Mouse (Mus musculus) embryonic facial prominence, embryonic 12.5 days (tissue): Measurements from ENCODE around the gene Slc30a3. TPM values are rescaled to one million over a fixed set of nuclear protein-coding genes. Genes with fewer than 3 reads are reported as not detected.

Source experiments
- ATAC-seq: fragments of 200-750 bp; cut with Nextera tagmentation; 2 replicates; pipeline ENCODE4 v1.8.0; 2017; ENCODE audit not compliant: insufficient number of reproducible peaks, insufficient read depth, low FRiP score, low TSS enrichment
- H3K27ac ChIP-seq: fragments of 300-500 bp; sonication (generic); 2 replicates; pipeline ENCODE4 v1.5.1; 2016; ENCODE audit warnings: mild to moderate bottlenecking
- H3K27me3 ChIP-seq: fragments of 300-500 bp; sonication (generic); 2 replicates; pipeline ENCODE4 v1.6.1; 2016; ENCODE audit warnings: mild to moderate bottlenecking, moderate library complexity
- H3K36me3 ChIP-seq: fragments of 300-500 bp; sonication (generic); 2 replicates; pipeline ENCODE4 v1.6.1; 2016; ENCODE audit warnings: mild to moderate bottlenecking
- H3K4me1 ChIP-seq: fragments of 300-500 bp; sonication (generic); 2 replicates; pipeline ENCODE4 v1.6.1; 2016
- H3K4me2 ChIP-seq: fragments of 300-500 bp; sonication (generic); replicated peaks from 2 replicates; pipeline ENCODE4 v1.6.1; 2016; ENCODE audit warnings: mild to moderate bottlenecking, moderate library complexity
- H3K4me3 ChIP-seq: fragments of 300-500 bp; sonication (generic); 2 replicates; pipeline ENCODE4 v1.5.1; 2016; ENCODE audit warnings: mild to moderate bottlenecking
- H3K9ac ChIP-seq: fragments of 300-500 bp; sonication (generic); 2 replicates; pipeline ENCODE4 v1.6.1; 2016; ENCODE audit warnings: mild to moderate bottlenecking, moderate library complexity
- H3K9me3 ChIP-seq: fragments of 300-500 bp; sonication (generic); 2 replicates; pipeline ENCODE4 v1.6.1; 2016; ENCODE audit warnings: mild to moderate bottlenecking, moderate library complexity
- WGBS: fragments of 180-500 bp; shearing (Covaris S2); methylation state at CpG from one replicate; pipeline ENCODE4 v1.1.7; 2016; 5-methylcytosine and 5-hydroxymethylcytosine counted together
- polyA plus RNA-seq: library from polyadenylated mRNA; unstranded; fragments of >200 nt; fragmentation: Nextera tagmentation; extraction: Ambion mirVana; gene quantifications from 2 replicates; pipeline ENCODE4 v1.2.1, GENCODE M21; 2016

The Slc30a3 gene
- polyA plus RNA-seq, 1 experiment from 2014 or later: 0.22 TPM

DNA sequence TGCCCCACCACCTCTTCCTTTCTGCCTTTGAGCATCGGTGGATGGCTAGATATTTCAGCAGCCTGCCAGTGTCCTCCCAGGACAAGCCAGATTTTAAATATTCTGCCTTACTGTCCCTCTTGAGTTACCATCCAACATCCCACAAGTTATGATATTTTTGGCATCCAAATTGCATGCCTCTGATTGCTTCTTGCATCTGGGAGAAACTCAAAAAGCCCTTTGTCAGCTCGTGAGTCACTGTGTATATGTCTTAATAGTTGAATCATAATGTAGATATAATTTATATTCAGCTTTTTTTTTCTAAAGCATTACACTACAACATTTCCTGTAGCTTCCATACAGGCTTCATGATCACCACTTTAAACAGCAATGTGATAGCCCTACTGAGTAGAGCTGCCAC, 20.9 kb downstream of the Slc30a3 start:
- no peak for ATAC-seq
- Histone ChIP-seq H3K4me3 (no peak overlapping the region), H3K9me3 (no peaks in the 10 kb centered on the region), H3K4me1 (no peaks in the 10 kb centered on the region), H3K27ac (no peak overlapping the region), H3K36me3 (no peaks in the 10 kb centered on the region), H3K4me2 (no peak overlapping the region), H3K27me3 (peaks cover 64% of the 10 kb centered on the region), H3K9ac (no peak overlapping the region)
- WGBS: 81% methylated on average over 2 of the region's 2 CpGs

DNA sequence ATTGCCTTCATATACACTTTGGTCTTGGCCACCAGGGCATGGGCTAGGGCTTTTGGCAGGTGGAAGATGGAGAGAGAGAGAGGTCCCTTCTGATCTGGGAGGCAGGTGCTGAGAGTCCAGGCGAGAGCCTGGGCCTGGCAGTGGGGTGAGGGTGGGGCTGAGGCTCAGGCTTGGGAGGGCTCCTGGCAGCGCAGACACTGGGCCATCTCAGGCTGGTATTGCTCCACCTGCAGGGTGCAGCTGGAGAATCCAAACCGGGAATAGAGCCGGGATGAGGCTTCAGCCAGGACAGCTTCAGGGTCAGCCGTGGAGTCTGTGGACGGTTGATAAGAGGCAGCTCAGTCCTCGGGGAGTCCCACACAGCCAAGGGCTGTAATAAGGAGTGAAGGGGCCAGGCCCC, 21.4 kb downstream of the Slc30a3 start:
- no peak for ATAC-seq
- no peaks in the 10 kb centered on the region for H3K9me3 ChIP-seq
- H3K27me3 ChIP-seq: peaks cover 61% of the 10 kb centered on the region
- H3K4me2 ChIP-seq: no peak overlapping the region
- no peak overlapping the region for H3K4me3 ChIP-seq
- no peaks in the 10 kb centered on the region for H3K4me1 ChIP-seq
- 40% methylated on average over 7 of the region's 7 CpGs for WGBS
- H3K27ac ChIP-seq: no peak overlapping the region
- H3K9ac ChIP-seq: no peak overlapping the region
- H3K36me3 ChIP-seq: no peaks in the 10 kb centered on the region

DNA sequence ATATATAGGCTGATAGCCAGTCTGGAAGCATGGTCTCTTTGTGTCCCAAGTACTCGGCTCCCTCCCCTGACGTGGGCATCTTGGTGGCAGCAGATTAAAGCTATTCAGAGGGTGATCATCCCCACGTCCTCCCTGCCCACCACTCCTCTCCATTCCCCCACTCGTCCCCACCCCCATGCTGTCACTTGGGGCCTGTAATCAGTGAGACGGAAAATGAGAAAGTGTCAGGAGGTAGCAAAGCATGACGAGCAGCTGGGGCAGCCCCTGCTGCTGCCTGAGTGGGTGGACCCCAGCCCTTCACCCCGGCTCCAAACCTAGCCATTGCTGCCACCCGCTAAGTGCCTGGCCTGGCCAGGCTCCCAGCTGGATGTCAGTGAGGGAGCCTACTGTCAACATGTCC, 24.1 kb downstream of the Slc30a3 start:
- Histone ChIP-seq H3K36me3 (peaks cover 3% of the 10 kb centered on the region; the same call in 1 of the 2 replicates), H3K27me3 (peaks cover 34% of the 10 kb centered on the region), H3K9me3 (no peaks in the 10 kb centered on the region), H3K27ac (no peak overlapping the region), H3K9ac (no peak overlapping the region), H3K4me2 (no peak overlapping the region), H3K4me3 (no peak overlapping the region), H3K4me1 (0 out of 2 replicates have a peak, but pooled peaks cover 2% of the 10 kb centered on the region)
- ATAC-seq: no peak
- WGBS: 5% methylated on average over 8 of the region's 8 CpGs

DNA sequence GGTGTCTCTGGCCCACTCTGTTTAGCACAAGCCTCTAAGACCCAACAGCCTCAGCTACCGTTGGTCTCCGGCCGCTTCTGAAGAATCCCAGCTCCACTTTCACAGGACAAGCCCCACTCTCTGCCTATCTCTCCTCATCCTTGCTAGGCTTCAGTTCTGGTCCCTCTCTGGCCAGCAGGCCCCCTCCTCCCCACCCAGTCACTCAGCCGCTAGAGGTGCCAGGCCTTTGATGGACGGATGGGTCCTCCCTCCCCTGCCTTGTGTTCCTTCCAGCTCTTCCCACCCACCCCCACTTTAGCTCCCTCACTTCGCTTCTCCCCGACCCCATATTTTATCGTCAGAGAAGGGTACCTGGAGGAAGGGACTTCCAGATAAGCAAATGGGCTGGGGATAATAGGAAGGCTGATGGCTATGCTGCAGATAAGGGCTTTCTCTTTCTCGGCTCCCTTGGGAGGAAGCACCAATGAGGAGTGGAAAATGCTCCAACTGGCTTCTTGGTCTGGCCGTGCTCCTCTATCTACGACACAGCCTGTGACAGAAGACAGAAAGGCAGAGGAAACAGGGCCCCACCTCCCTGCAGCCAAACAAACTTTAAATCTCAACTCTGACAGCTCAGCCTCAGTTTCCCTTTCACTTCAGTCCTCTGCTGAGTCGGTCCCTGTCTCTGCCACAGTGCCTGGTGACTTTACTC, 25.0 kb downstream of the Slc30a3 start:
- Histone ChIP-seq H3K4me3 (no peak overlapping the region), H3K4me2 (no peak overlapping the region), H3K27ac (no peak overlapping the region), H3K9me3 (no peaks in the 10 kb centered on the region), H3K9ac (no peak overlapping the region), H3K27me3 (peaks cover 25% of the 10 kb centered on the region), H3K4me1 (0 out of 2 replicates have a peak, but pooled peaks cover 2% of the 10 kb centered on the region), H3K36me3 (peaks cover 12% of the 10 kb centered on the region)
- 43% methylated on average over 12 of the region's 12 CpGs for WGBS
- no peak for ATAC-seq

DNA sequence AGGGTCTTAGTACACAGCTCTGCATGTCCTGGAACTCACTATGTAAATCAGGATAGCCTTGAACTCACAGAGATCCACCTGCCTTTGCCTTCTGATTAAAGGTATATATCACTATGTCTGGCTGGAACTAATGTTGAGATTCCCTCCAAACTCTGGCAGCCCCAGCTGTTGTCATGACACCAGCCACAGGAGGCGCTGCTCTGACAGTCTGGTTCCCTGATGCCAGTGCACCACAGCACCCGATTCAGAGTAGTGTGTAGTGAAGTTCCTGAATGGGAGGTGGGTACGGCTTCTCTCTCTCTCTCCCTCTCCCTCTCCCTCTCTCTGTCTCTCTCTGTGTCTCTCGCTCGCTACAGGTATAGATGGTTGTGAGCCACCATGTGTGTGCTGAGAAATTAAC, 25.7 kb downstream of the Slc30a3 start:
- H3K9ac ChIP-seq: no peak overlapping the region
- H3K4me1 ChIP-seq: 0 out of 2 replicates have a peak, but pooled peaks cover 2% of the 10 kb centered on the region
- H3K9me3 ChIP-seq: no peaks in the 10 kb centered on the region
- H3K27ac ChIP-seq: no peak overlapping the region
- H3K4me2 ChIP-seq: no peak overlapping the region
- H3K36me3 ChIP-seq: peaks cover 19% of the 10 kb centered on the region
- H3K4me3 ChIP-seq: no peak overlapping the region
- no peak for ATAC-seq
- peaks cover 19% of the 10 kb centered on the region for H3K27me3 ChIP-seq
- WGBS: 15% methylated on average over 5 of the region's 5 CpGs

DNA sequence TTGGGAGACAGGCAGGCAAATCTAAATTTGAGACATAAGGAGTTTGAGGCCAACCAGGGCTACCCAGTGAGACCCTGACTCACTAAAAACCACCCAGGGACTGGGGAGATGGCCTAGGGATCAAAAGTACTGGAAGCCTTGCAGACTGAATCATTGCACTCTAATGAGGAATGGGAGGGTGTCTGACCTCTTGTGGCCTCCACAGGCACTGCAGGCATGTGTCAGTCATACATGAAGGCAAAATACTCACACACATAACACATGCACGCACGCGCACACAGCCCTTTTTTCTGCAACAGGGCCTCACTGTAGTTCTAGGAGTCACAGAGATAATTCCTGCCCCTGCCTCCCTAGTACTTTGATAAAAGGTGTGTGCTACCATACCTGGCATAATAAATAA, 26.7 kb downstream of the Slc30a3 start:
- H3K4me1 ChIP-seq: 0 out of 2 replicates have a peak, but pooled peaks cover 2% of the 10 kb centered on the region
- ATAC-seq: no peak
- 81% methylated on average over 3 of the region's 3 CpGs for WGBS
- H3K9ac ChIP-seq: no peak overlapping the region
- no peak overlapping the region for H3K4me3 ChIP-seq
- H3K9me3 ChIP-seq: no peaks in the 10 kb centered on the region
- H3K4me2 ChIP-seq: no peak overlapping the region
- H3K36me3 ChIP-seq: peaks cover 29% of the 10 kb centered on the region
- peaks cover 14% of the 10 kb centered on the region for H3K27me3 ChIP-seq
- no peak overlapping the region for H3K27ac ChIP-seq

DNA sequence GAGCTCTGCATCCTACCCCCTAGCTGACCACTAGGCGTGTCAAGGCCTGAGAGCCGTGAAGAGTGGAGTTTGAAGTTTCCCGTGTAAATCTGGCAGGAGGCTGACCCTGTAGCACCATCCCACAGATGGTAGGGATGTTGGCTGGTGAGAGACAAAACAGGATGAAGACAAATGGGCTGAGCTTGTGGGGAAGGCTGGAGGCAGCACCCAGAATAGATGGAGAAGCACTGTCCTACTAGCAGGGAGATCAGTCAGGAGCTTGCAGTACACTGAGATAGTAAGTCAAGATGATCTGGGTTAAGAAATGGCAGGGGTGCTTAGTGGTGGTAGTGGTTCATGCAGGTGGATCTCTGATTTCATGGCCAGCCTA, 27.3 kb downstream of the Slc30a3 start:
- Histone ChIP-seq H3K9me3 (no peaks in the 10 kb centered on the region), H3K9ac (no peak overlapping the region), H3K36me3 (peaks cover 35% of the 10 kb centered on the region), H3K4me2 (no peak overlapping the region), H3K4me1 (0 out of 2 replicates have a peak, but pooled peaks cover 2% of the 10 kb centered on the region), H3K27ac (no peak overlapping the region), H3K4me3 (no peak overlapping the region), H3K27me3 (peaks cover 13% of the 10 kb centered on the region)
- no peak for ATAC-seq
- 65% methylated on average over 3 of the region's 3 CpGs for WGBS

DNA sequence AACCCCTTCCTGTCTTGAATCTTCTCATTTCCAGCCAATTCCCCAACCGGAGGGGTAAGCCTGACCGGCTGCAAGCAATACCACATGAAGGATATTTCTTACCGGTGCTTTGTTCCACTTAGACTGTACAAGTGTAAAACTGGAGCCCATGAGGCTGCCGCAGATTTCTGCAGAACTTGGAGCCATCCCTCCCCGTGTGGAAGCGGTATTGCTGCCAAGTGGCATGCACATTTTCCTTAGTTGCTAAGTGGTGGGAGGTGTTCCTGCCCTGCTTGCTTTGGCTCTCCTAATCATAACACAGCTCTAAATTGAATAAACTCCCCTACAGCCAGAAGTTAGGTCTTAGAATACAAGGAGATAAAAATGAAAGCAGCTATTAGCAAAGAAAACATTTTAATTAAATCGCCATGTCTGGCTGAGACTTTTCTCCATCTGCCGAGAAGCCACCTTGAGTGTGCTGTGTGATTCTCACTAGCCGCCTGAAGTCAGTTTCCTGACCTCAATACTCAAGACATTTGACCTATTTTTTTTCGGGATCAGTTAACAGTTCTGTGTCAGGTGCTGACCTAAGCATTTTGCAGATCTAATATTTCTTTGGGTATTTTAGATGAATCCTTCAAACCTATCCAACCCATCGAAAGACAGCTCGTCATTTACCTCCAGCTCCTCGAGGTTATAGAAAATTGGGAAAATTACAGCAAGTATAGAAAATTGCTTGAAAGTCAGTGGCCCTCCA, 27.8 kb downstream of the Slc30a3 start:
- Histone ChIP-seq H3K4me1 (0 out of 2 replicates have a peak, but pooled peaks cover 2% of the 10 kb centered on the region), H3K27ac (no peak overlapping the region), H3K27me3 (peaks cover 13% of the 10 kb centered on the region), H3K4me3 (no peak overlapping the region), H3K9ac (no peak overlapping the region), H3K36me3 (peaks cover 40% of the 10 kb centered on the region), H3K9me3 (no peaks in the 10 kb centered on the region), H3K4me2 (no peak overlapping the region)
- no peak for ATAC-seq
- 69% methylated on average over 13 of the region's 13 CpGs for WGBS

DNA sequence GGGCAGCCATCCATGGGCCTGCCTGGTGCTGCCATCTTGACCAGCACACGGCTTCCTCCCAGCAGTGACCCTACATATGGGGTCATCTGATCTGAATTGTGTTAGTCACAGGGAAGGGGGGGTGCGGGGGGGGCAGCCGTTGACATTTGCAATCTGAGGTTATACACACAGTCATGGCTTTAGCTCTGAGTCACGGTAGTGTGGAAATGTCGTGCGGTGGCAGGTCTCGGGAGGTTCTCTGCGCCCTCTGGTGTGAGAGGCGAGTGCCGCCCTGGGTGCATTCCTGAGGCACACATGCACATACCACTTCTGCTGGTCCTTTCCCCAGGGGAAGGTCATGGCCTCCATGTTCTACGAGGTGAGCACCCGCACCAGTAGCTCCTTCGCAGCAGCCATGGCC, 31.7 kb downstream of the Slc30a3 start:
- peaks cover 79% of the 10 kb centered on the region for H3K36me3 ChIP-seq
- no peak for ATAC-seq
- 85% methylated on average over 13 of the region's 13 CpGs for WGBS
- 0 out of 2 replicates have a peak, but pooled peaks cover 2% of the 10 kb centered on the region for H3K4me1 ChIP-seq
- no peak overlapping the region for H3K27ac ChIP-seq
- no peaks in the 10 kb centered on the region for H3K9me3 ChIP-seq
- no peak overlapping the region for H3K4me3 ChIP-seq
- H3K27me3 ChIP-seq: no peaks in the 10 kb centered on the region
- no peak overlapping the region for H3K4me2 ChIP-seq
- no peak overlapping the region for H3K9ac ChIP-seq

DNA sequence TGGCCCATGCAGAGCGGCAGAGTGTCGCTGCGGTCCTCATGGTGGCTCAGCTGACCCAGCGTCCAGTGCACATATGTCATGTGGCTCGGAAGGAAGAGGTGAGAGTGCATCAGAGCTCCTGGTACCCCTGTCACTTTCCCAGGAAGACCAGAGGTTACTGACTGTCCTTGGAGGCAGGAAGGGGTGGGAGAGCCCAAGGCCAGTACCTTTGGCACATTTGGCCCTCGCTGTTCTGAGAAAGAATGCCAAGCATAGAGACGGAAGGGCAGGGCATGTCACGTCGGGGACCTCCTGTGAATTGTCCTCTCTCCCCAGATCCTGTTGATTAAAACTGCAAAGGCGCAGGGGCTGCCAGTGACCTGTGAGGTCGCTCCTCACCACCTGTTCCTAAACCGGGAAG, 34.9 kb downstream of the Slc30a3 start:
- WGBS: 90% methylated on average over 12 of the region's 12 CpGs
- no peaks in the 10 kb centered on the region for H3K27me3 ChIP-seq
- H3K36me3 ChIP-seq: peaks cover 100% of the 10 kb centered on the region

DNA sequence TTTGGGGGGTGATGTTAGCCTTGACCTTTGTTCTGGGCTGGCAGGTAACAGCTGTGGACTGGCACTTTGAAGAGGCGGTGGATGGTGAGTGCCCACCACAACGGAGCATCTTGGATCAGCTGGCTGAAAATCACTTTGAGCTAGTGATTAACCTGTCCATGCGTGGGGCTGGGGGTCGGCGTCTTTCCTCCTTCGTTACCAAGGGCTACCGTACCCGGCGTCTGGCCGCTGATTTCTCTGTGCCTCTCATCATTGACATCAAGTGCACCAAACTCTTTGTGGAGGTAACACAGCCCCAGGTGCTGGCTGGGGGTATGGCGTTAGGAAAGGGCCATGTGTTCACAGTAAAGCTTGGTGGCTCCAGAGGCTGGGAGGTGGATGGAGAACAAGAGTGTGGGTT, 36.2 kb downstream of the Slc30a3 start:
- H3K27me3 ChIP-seq: no peaks in the 10 kb centered on the region
- 92% methylated on average over 11 of the region's 11 CpGs for WGBS
- H3K4me1 ChIP-seq: no peaks in the 10 kb centered on the region
- ATAC-seq: no peak
- H3K4me3 ChIP-seq: no peak overlapping the region
- H3K36me3 ChIP-seq: peaks cover 100% of the 10 kb centered on the region
- no peak overlapping the region for H3K4me2 ChIP-seq
- no peak overlapping the region for H3K9ac ChIP-seq
- H3K27ac ChIP-seq: no peak overlapping the region
- no peaks in the 10 kb centered on the region for H3K9me3 ChIP-seq

More for the DNA sequence above, 34.9 kb downstream of the Slc30a3 start:
- Histone ChIP-seq H3K9ac (no peak overlapping the region), H3K9me3 (no peaks in the 10 kb centered on the region), H3K4me2 (no peak overlapping the region), H3K4me3 (no peak overlapping the region), H3K27ac (no peak overlapping the region), H3K4me1 (no peaks in the 10 kb centered on the region)
- ATAC-seq: no peak

DNA sequence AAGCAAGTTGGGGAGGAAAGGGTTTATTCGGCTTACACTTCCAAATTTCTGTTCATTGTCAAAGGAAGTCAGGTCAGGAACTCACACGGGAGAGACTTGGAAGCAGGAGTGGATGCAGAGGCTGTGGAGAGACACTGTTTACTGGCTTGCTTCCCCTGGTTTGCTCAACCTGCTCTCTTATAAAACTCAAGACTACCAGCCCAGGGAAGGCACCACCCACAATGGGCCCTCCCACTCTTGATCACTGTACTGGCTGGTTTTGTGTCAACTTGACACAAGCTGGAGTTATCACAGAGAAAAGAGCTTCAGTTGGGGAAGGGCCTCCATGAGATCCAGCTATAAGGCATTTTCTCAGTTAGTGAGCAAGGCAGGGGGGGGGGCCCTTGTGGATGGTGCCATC, 37.0 kb downstream of the Slc30a3 start:
- peaks cover 100% of the 10 kb centered on the region for H3K36me3 ChIP-seq
- no peak overlapping the region for H3K27ac ChIP-seq
- ATAC-seq: no peak
- H3K4me2 ChIP-seq: no peak overlapping the region
- H3K4me1 ChIP-seq: no peaks in the 10 kb centered on the region
- H3K27me3 ChIP-seq: no peaks in the 10 kb centered on the region
- H3K4me3 ChIP-seq: no peak overlapping the region
- 82% methylated on average over 2 of the region's 2 CpGs for WGBS
- no peak overlapping the region for H3K9ac ChIP-seq
- H3K9me3 ChIP-seq: no peaks in the 10 kb centered on the region
